Mouse (Mus musculus) erythroblast, embryonic 14.5 days (primary cell): ENCODE measurements around the gene Diaph2.

ENCODE experiments used
- GATA1 ChIP-seq: IDR thresholded peaks from 2 replicates; pipeline ENCODE4 v1.6.1; 2012; ENCODE audit warnings: low read length, inconsistent platforms, mixed read lengths
- TAL1 ChIP-seq: IDR thresholded peaks from 3 replicates; pipeline ENCODE4 v1.6.1; 2012; ENCODE audit warnings: low read length, inconsistent platforms, mixed read lengths

DNA sequence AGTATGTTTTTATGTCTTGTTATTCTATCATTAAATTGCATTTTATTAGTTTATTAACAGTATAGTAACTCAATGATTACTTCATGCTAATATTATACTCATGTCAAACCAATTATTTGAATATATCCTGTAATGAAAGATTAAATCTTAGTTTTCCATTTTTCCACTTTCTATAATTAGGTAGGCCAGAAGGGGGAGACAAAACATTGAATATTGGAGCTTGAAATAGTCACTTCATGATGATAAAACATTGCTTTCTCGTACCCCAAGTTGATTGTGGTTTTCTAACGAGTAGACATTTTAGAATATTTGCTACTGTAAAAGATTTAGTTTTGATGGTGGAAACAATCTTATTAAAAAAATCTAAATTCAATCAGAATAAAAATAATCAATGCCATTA, 82.4 kb downstream of the Diaph2 start:
- no peak for TF ChIP-seq TAL1
- TF ChIP-seq GATA1, result no peak
